Mouse (Mus musculus) spleen, postnatal 14 days (tissue): ENCODE measurements around the gene Arl3.

ENCODE experiments used
- DNase-seq, 2 experiments: peaks; one replicate each; pipeline ENCODE4 v3.0.0; 2021 to 2022; ENCODE audit warnings: low spot score in 2 of 2

Gene Arl3

DNA sequence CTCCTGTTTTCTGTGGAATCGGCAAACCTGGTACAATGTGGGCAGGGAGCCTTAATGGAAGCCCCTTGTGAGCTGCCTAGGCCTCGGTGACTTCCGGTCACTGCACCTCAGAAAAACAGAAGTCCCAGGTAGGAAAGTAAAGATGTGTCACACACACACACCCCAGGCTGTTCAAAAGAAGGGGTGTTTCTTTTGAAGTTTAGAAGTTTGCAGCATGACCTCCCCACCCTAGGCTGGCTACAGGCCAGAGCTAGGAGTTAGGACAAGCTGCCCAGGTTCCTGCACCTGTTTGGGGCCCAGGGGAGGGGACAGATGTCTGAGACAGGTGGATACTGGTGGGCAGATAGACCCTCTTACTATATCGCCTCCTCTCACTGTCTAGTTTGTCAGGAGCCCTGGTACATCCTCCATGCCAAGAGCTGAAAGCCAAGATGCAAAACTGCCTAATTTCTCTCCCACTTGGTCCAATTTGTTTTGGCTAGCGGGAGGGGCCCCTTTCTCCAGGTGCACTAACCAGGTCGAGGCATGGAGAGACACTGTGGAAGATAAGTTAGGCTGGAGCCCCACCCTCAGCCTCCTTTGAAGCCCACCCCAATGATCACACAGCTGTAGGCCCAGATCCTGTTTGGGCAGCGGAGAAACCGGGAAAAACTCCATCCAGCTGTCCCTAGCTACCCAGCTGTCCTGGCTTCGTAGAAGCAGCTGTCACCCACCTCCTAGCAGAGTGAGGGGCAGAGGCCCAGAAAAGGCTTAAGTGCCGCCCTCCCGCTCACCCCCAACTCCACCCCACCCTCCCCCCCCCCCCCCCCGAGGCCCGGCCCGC is 55.3 kb downstream of the Arl3 start:
- no peak for DNase-seq

DNA sequence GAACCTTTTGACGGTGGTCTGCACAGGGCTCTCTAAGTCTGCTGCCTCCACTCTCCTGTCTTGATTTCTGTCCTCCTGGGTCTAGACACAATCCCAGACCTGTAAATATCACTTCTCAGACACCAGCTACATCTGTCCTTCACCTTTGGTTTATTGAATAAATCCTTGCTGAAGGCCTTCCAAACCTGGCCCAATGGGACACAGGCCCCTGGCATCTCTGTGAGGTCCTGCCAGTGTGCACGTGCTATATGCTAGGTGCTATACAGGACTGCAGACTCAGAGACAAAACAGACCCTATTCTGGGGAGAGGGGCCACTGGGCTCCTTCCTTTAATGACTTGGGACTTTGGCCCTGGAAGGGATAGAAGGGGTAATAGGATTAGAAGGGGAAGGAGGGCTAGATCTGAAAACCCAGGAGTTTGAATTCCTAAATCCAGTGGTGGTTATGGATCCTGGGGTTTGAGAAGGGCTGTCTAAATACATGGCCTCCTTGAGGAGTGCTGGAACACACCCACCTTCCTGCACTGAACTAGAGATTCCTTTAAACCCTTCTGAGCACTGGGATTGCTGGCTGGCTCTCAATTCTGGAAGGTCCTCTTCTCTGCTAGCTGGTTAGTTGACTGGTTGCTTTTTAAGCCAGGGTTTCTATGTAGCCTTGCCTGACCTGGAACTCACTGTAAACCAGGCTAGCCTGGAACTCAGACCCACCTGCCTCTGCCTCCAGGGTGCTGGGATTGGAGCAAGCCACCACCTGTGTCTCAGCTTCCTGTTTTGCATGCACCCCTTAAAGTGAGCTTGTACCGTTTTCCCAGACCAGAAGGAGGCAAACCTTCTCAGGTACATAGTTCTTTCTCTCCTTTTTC is 56.1 kb downstream of the Arl3 start:
- no peak for DNase-seq

DNA sequence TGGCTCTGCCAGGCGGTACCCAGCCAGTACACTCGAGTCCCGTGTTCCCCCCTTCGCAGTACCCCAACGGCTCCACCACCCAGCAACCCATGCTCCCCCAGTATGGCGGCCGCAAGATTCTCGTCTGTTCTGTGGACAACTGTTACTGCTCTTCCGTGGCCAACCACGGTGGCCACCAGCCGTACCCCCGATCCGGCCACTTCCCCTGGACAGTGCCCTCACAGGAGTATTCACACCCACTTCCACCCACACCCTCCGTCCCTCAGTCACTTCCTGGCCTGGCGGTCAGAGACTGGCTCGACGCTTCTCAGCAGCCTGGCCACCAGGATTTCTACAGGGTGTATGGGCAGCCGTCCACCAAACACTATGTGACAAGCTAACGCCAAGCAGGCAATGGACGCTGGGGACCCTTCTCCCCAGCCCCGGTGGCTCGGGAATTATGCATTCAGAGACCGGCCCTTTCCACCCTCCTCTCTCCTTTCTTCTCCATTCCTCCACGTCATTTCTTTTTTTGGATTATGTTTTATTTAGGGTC is 57.6 kb downstream of the Arl3 start:
- DNase-seq, result no peak

DNA sequence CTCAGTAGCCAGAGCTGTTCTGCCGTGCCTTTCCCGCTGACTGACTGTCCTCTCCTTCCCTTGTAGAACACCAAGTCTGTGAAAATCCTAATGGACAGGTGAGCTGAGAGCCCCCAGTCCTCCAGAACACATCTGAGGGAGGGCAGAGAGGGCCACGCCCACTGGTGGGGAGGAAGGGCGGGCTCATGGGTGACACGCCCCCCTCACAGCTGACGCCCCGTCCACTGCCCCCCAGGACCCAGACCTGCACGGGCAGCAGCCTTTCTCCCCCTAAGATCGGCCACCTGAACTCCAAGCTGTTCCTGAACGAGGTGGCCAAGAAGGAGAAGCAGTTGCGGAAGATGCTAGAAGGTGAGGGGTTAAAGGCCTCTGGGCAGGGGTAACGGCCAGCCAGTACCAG is 58.6 kb downstream of the Arl3 start:
- no peak for DNase-seq

DNA sequence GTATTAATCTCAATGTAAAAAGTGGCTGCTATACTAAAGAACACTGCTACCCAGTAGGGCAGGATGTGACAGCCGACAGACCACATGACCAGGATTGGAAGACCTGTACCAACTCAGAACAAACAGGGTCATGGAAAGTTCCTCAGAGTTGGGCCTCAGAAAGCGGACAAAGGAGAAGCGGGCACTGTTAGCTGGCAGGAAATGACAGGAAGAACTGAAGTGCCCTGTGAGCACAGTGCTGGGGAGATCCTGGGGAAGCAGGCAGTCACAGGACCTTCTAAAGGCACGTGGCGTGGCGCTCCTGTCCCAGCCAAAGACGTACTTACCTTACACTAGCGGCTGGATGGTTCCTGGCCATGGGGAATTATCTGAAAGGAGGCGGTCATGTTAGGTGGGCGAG is 61.7 kb downstream of the Arl3 start:
- DNase-seq, result no peak

DNA sequence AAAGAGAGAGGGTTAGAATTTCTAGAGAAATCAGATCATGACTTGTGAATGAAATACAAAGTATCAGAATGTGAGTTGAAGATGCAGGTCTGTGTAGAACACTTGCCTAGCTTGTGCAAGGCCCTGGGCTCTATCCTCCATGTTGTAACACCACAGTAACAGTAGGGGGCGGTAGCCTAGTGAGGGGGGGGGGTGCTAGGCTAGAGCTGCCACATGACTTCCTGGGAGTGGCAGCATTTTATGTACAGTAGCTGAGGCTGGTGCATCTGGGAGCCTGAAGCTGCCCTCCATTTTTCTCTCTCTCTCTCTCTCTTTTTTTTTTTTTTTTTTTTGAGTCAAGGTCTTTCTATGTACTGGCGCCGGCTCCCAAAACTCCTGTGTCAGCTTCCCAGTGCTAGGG is 62.2 kb downstream of the Arl3 start:
- no peak for DNase-seq

DNA sequence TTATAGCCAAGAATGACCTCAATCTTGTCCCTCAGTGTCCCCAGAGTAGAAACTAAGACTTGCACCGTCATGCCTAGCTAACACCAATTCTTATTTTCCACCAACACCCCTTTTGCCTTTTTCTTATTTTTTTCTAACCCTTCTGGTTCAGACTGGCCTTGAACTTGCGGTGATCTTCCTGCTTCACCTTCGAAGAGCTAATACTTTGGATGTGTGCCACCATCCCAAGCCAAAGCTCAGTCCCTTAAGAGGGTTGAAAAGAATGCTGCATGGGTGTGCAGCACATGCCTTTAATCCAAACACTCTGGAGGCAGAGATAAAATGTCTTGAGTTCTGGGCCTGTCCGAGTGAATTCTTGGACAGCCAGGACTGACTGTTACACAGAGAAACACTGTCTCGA is 62.6 kb downstream of the Arl3 start:
- no peak for DNase-seq

DNA sequence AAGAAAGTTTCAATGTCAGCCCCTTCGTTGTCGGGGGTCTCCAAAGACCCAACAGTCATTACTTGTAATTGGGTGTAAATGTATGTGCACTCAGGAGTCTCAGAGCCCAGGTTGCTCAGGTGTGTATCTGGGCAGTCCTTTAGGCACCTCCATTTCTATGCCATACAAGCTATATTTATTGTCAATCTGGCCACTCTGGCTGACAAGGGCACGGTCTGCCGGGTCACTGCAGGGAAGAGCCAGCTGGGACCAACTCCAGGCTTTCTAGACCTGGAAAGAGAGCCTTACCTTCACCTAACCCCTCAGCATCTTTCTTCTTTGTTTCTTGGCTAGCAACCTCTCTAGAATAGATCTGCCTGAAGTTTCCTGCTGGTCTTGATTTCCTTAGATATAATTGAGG is 63.3 kb downstream of the Arl3 start:
- DNase-seq, result no peak

DNA sequence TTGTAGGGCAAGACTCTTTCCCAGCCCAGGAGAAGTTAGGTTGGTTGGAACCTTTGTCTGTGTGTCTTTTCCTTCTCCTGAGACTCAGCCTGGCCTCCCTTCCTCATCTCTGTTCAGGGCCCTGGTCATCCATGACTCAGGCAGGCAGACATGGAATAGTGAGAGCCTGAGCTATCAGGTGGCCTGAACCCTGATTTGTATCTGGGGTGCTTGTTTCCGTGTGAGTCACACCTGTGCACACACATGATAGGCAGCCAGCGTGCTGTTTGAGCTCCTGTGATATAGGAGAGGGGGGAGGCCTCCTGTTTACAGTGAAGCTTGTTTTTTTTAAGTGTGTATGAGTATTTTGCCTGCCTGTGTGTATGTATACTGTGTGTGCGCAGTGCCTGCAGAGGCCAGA is 63.8 kb downstream of the Arl3 start:
- no peak for DNase-seq

DNA sequence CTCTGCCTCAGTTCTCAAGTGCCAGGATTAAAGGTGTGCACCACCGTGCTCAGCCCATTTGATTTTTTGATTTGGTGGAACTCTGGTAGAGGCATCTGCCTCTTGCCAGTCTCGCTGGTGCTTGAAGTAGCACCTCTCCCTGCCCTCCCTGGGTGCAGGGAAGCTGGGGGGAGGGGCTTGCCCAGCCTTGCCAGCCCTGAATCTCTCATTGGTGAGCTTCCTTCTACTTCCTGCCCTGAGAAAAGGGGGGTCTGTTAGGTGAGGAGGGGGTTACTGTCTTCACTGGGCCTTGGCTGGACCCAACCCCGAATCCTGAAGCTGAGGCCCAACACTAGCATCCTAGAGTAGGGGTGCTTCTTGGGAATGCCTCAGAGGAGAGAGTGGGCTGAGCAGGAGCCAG is 64.3 kb downstream of the Arl3 start:
- no peak for DNase-seq

DNA sequence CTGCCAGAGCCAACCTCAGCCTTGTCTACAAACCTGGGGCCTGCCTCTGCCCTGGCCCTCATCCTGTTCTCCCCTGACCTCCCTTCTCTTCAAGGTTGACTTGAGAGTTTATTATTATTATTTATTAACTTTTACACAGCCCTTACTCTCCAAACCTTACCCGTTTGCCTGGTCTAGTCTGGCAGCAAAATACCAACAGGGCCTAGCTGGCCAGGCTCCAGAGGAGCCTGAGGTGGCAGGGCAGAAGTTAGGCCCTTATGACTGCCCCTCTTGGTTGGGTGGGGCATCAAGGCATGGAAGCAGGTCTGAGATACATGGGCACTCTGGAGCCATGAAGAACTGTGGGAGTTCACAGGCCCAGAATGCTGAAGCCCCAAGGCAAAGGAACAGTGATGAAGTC is 65.2 kb downstream of the Arl3 start:
- no peak for DNase-seq

DNA sequence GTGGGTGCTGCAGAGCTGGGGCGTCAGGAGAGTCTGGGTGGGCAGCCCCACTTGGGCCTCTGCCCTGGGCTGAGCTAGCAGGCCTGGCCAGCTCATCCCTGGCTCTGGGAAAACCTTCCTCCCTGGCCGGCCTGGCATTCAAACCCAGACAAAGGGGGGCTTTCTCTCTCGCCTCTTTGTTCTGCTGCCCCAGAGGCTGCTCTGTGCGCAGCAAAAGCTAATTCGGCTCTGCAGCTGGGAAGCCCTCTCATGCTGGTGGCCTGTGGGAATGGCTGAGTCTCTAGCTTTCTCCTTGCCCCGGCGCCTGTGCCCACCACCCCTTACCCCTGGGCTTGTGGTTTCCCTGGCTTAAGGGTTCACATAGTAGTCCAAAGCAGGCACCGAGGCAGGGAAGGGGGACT is 65.8 kb downstream of the Arl3 start:
- no peak for DNase-seq

DNA sequence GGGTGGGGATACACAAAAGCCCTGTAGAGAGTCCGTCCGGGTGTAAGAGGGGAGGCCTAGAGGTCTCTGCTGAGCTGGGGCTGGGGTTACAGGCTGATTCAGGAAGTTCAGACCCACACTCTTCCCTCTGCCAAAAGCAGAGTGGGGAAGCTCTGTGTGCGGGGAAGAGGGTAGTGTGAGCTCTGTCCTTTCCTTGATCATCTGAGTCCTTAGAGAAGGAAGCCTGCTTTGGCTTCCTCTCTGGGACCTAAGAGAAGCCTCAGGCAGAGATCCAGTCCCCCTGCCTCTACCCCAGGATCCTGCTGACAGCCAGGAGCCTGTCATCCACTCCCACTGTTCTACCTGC is 66.7 kb downstream of the Arl3 start:
- DNase-seq, result no peak

DNA sequence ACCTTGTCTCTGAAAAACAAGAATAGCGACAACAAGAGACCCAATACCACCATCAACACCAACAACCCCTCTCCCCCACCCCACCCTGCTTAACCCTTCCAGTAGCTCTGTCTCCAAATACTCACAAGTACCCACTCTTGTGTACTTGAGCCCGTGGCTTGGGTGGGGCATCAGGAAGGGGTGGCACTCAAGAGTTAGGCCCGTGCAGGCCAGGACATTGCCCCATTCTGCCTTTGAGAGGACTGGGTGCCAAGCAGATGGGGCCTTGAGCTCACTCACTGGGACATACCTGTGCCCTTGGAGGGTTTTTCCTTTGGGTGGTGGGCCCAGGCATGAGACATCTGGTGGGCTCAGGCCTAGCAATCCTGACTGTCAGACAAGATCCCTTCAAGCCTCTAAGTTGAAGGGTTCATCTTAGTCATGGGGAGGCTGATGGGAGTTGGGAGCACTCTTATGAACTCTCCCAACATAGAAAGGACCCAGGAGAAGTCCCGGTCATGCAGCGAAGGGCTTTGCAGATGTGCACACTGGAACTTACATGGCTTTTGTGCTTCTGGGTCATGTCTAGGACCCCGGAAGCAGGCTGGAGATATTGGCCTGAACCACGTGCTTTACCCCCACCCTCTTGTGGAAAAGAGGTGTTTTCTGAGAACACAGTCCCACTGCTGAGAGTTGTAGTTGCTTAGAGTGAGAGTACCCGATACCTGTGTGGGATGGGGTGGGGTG is 67.2 kb downstream of the Arl3 start:
- no peak for DNase-seq

DNA sequence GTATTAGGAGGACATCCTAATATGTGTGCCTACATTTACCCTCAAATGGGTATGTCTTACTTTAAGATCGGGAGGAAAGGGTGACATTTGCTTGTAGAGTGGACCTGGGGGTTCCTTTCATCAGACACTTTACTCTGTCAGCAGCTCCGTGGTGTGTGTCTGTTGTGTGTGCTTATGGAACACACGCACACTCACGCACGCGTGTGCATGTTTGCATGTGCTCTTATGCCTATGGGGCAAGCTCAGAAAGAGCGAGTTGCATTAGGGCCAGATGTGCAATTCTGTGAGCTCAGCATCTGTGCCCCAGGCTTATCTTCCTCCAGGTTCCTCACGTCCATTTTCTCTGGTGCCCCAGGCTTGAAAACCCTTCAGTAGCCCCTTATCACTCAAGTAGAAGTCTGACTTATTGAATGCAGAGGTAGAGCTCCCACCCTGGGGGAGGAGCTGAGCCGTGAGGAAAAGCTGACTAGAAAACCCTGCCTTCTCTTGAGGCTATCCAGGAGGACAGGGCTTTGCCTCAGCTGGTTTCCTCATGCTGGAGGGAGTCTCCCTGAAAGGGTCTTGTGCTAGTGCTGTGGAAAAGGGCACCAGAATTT is 68.1 kb downstream of the Arl3 start:
- DNase-seq, result no peak

DNA sequence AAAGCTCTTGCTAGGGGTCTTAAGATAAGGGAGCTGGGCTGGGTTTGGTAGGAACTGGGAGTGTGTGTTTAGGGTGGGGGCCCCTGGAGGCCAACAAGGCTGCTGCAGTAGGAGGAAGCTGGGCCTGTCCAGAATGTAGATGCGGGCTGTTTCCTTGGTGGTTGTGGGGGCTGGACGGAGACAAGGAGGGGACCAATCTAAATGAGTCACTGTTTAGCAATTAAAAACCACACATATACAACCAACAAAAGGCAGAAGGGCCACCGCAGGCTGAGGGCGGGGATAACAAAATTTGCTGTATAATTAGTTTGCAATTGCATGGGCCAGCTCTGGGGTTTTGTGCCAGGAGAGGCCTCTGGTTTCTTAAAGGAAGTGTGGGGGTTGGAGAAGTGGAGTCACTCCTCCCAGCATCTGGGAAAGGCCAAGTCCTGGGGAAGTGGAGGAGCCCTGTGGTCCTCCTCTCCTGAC is 68.9 kb downstream of the Arl3 start:
- peak in 1 of 2 experiments; percentile 45 for DNase-seq

DNA sequence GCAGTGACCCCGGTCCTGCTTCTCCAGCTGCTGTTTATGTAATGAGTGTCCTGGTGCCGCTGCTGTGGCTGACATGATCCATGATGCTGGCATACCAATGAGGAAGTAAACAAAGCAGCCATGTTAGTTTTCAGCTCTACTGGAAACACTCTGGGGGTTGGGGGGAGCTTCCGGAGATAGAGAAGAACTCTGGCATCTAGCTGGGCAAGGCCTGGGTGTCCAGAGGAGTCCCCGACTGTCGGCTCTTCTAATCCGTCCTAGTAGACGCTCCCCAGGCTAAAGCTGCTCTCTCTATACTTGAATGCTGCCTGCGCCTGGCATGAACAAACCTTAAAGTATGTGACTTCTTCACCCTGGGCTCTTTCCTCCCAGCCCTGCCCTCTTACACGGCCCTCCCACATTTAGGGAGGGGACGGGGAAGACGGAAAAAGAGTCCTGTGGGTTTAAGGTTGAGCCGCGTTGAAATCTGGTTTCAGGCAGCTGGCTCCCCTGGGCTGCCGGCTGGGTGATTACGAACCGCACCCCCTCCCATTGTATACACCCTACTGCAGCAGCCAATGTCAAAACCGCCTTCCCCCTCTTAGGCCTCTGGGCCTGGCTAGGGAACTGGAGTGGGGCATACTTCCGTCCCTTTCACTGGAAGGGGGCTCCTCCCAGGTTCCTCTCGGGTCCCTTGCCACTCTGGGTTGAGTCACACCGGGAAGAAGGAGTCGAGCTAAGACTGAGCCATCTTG is 69.5 kb downstream of the Arl3 start:
- peak; percentile 54 to 61 for DNase-seq

DNA sequence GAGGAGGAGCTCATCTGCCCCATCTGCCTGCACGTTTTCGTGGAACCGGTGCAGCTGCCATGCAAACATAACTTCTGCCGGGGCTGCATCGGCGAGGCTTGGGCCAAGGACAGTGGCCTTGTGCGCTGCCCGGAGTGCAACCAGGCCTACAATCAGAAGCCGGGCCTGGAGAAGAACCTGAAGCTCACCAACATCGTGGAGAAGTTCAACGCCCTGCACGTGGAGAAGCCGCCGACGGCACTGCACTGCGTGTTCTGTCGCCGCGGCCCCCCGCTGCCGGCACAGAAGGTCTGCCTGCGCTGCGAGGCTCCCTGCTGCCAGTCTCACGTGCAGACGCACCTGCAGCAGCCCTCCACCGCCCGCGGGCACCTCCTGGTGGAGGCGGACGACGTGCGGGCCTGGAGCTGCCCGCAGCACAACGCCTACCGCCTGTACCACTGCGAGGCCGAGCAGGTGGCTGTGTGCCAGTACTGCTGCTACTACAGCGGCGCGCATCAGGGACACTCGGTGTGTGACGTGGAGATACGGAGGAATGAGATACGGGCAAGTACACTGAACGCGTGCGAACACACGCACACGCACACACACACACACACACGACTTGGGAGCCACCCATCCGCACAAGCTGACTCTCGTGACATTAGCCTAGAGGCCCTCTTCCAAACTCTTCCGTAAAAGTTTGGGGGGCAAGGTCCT is 70.4 kb downstream of the Arl3 start:
- peak; percentile 76 to 83 for DNase-seq

DNA sequence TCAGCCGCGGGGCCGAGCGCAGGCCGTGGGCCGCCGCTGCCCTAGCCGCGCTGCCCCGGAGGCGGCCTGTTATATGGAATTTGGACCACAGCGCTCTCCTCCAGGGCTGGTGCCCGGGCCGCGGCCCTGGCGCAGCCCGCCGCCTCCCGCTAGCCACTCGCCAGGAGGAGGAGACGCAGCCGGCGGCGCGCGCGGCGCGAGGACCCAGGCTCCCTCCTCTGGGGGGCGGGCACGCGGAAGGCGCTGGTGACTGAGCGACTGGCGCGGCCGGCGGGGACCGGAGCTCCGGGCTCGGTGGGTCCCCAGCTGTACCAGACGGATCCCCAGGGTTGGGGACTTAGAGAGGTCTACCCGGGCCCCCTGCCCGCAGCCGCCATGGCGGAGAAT is 70.9 kb downstream of the Arl3 start:
- DNase-seq, result peak; percentile 67 to 80

DNA sequence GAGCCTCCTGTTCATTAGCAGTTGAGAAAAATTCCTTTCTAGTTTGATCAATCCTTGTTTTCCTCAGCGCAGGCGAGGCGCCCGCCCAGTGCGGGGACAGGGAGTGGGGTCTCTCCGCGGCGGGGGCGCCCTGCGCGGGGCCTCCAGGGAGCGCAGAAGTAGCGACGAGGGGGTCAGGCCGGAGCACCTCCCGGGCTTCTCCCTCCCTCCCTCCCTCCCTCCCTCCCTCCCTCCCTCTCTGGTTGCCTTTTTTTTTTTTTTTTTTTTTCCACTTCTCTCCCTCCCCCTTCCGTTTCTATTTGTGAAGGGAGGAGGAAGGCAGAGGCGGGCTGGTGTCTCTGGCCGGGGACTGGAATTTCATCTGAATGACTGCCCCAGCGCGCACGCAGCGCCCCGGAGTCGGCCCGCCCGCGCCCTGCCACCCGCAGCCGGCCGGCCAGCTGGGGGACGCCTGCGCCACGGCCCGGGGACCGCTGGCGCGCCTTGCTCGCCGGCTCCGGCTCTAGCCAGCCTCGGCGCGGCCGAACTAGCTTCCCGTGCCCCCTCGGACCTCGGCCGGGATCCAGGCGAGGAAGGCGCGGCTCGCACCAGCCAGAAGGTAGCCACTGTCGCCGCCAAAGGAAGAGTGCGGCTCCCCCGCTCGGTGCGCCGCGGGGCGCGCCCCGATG is 71.5 kb downstream of the Arl3 start, which contains the start of gene Trim8:
Gene Trim8, plus strand, starts transcription at position 302 of the 668 bp plus-strand sequence.
- DNase-seq, result peak; percentile 52 to 57
